In the genomic region with DNA sequence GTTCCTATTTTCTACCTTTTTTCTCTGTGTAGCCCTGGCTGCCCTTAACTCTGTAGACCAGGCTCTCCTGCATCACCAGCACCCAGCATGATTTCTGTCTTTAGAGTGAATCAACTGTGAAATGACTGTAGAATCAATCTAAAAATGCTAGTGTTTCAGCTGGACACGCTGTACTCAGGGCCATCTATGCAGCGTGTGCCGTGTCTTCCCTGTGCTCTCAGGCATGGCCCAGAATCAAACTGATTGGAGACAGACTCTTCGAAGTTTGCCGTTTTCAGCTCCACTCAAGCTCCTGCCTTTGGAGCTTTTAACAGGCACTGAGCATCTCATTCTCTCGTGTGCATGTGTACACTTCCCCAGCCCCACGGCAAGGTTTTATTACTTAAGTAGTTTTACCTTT, we compare ENCODE assay signal across 12 mouse cellular contexts.
"Had no signal": no experiment of that assay in that cellular context is flagged by ENCODE, and none has a peak within 500 bp of the region (broad histone marks: within the 10 kb centered on the region; RNA-seq: fewer than 3 reads in every experiment).

No protein-coding gene starts in this region.

- H3K27ac ChIP-seq: intestine, embryonic 15.5 days; layer of hippocampus, adult 2 months; limb, embryonic 13.5 days; liver, embryonic 13.5 days; lung, embryonic 15.5 days had no signal

- H3K4me1 ChIP-seq: intestine, embryonic 15.5 days; limb, embryonic 13.5 days; liver, embryonic 13.5 days; lung, embryonic 15.5 days had no signal

- H3K4me2 ChIP-seq: intestine, embryonic 15.5 days; limb, embryonic 13.5 days; liver, embryonic 13.5 days; lung, embryonic 15.5 days had no signal

- H3K4me3 ChIP-seq: intestine, embryonic 15.5 days; layer of hippocampus, adult 2 months; limb, embryonic 13.5 days; liver, embryonic 13.5 days; lung, embryonic 15.5 days had no signal

- H3K9ac ChIP-seq: intestine, embryonic 15.5 days; limb, embryonic 13.5 days; liver, embryonic 13.5 days; liver, postnatal 0 days; lung, embryonic 15.5 days had no signal

- H3K9me3 ChIP-seq: intestine, embryonic 15.5 days; limb, embryonic 13.5 days; liver, embryonic 13.5 days; lung, embryonic 15.5 days had no signal

- H3K27me3 ChIP-seq: intestine, embryonic 15.5 days; limb, embryonic 13.5 days; liver, embryonic 13.5 days; lung, embryonic 15.5 days had no signal

- DNase-seq: kidney, adult 18-20 months; kidney, postnatal 25 days; liver, embryonic 13.5 days; liver, postnatal 0 days; lung, postnatal 36 days; midbrain, embryonic 14.5 days; thymus, adult 18-20 months; thymus, postnatal 14 days had no signal

- ATAC-seq: intestine, embryonic 15.5 days; liver, postnatal 0 days had no signal
